Mouse (Mus musculus) heart, postnatal 4 days (tissue): ENCODE measurements around the gene Nrbp1. TPM values are rescaled to one million over a fixed set of nuclear protein-coding genes. Genes with fewer than 3 reads are reported as not detected.

Experiments
- DNase-seq: peaks from one replicate; pipeline ENCODE4 v3.0.0; 2021
- total RNA-seq, 2 experiments: library from RNA; stranded (reverse); gene quantifications; 2 replicates each; pipeline ENCODE4 v1.2.3; 2021

Nrbp1 gene
- total RNA-seq, result 10 to 100 TPM; 88.1 to 90.0 TPM

DNA sequence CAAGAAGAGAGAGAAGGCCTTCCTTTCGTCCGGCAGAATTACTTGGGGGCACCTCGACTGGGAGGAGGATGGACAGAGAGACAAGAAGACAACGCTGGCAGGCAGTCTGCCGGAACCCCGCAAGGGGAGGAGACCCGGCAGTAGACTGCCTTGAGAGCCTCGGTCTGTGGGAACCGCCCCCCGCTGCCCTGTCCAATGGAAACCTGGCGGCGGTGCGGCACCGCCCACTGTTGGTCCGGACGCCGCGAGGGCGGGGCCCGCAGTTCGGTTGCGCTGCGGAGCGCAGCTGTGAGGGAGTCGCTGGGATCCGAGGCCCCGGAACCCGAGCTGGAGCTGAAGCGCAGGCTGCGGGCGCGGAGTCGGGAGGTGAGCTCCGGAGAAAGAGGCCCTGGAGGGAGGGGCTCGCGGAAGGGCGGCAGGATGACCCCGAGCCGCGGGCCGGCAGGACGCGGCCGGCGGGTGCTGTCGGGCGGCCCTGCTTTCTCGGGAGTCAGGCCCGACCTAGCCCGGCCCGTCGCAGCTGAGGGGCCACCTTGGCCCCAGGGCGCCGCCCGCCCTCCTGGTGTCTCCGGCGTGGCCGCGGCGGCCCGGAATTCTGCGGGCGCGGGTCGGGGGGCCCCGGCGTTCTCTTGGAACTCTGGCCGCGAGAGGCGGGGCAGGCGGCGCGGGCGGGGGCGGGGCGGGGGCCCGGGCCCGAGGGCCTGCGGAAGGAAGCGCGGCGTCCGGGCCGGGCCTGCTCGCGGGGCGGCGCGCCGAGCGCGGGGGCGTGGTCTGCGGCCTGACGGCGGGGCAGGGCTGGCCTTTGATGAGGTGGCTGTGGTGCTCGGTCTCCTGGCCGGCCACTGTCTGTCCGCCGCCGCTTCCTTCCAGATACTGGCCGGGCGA is at the start of gene Nrbp1, which contains the start of gene Gm9970:
Gene Nrbp1 (plus strand): TSS at position 228 of the 885 bp plus-strand sequence.
Gene Gm9970 (minus strand): TSS at position 596 of the 885 bp plus-strand sequence.
- DNase-seq, result peak; percentile 97

DNA sequence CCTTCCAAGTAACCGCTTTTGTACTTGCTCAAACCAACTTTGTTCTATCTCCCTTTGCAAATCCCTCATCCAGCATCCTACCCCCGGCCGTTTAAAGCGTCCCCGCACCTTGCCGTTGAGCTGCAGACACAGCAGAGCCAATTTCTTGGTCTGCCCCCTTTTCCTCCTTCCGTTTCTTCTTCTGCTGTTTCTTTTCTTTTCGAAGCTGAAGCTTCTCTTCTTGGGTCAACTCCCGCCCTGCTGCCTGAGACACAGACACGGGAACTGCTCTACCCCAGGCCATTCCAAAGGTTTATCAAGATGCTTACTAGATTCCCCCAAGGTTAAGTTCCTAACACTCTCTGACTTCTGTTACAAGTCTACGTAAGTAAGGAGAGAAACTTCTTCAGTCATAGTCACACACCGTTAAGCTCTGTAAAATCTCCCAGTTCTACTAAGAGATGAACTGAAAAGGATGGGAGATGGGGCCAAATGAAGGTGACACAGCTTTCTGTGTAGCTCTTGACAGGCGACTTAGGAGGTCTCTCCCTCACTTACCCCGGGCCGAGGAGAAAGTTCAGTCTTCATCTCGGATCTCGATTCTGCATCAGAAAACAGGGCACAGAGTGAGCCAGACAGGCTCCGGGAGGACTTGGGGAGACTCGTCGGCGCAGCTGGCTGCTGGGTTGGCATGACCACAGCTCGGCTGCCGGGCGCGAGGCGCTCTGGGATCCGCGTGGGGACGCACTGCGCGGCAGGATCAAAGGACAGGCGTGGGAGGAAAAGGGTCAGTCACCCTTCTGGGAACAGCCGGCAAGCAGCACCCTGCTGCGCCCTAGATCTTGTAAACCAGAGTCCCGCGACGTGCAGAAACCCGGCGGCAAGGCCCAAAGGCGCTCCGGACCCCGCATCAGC is 48.4 kb upstream of the Nrbp1 start:
- DNase-seq, result peak; percentile 82

DNA sequence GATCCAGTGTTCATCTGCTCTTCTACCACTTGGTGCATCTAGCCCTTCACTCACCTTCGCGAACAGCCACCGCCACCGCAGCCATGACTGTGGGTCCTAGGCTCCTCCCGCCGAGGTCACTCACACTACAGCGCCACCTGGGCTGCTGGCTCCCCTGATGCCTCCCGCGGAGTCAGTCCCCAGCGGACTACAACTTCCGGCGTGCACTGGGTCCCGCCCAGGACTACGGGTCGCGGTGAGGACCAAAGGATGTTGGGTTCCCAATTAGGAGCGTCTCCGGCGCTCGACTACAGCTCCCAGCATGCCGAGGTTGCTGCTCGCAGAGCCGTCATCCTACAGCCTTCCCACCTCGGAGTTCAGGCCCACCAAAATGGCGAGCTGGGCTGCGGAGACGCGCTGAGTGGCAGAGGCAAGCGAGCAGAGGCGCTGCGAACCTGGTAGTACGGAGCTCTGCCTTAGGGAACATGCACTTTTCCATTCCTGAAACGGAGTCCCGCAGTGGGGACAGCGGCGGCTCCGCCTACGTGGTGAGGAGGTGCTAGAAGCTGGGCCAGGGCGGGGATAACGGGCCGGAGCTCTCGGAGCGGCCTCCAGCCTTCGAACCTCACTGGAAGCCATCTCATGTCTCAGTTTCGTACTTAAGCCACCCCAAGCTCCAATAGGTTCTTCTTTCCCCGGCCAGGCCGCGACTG is 47.6 kb upstream of the Nrbp1 start, which contains the start of the genes Snx17 and Eif2b4:
Gene Snx17 (plus strand): TSS at position 289 of the 692 bp plus-strand sequence.
Gene Eif2b4 (minus strand): TSS at position 492 of the 692 bp plus-strand sequence.
- DNase-seq, result peak; percentile 99

GRCm38 (mm10) chr5:31193631-31194281 is 46.9 kb upstream of the Nrbp1 start:
- no peak for DNase-seq

GRCm38 (mm10) chr5:31194486-31195485 is 45.9 kb upstream of the Nrbp1 start:
- no peak for DNase-seq

GRCm38 (mm10) chr5:31195671-31196070 is 45.0 kb upstream of the Nrbp1 start:
- DNase-seq, result no peak

GRCm38 (mm10) chr5:31196207-31196606 is 44.5 kb upstream of the Nrbp1 start:
- DNase-seq, result no peak

DNA sequence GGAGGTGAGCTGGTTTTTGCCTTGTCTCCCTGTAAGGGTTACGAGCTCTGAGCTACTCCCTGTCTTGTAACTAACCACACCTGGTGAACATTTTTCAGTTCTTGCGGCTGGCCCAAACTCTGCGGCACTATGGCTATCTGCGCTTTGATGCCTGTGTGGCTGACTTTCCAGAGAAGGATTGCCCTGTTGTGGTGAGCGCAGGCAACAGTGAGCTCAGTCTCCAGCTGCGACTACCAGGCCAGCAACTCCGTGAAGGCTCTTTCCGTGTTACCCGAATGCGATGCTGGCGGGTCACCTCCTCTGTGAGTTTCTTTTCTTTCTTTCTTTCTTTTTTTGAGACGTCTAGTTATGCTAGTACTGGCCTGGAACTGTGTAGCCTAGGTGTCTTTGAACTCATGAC is 43.6 kb upstream of the Nrbp1 start:
- DNase-seq, result no peak

DNA sequence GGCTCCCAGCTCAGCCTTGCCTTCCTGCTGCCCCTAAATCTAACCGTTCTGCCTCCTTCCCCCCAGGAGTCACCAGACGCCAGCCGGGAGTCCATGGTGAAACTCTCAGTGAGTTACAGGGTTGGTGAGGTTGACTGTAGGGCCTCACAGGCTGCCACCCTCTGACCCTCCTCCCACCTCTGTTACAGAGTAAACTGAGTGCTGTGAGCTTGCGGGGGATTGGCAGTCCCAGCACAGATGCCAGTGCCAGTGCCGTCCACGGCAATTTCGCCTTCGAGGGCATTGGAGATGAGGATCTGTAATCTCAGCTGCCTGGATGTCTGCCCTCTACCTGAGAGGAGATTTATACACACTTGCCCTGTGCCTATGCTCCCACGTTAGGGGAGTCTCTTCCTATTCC is 42.5 kb upstream of the Nrbp1 start:
- no peak for DNase-seq

GRCm38 (mm10) chr5:31198616-31199320 is 41.9 kb upstream of the Nrbp1 start:
- no peak for DNase-seq

- no peak for DNase-seq
These were observed 41.3 kb upstream of the Nrbp1 start for GRCm38 (mm10) chr5:31199321-31199892.

DNA sequence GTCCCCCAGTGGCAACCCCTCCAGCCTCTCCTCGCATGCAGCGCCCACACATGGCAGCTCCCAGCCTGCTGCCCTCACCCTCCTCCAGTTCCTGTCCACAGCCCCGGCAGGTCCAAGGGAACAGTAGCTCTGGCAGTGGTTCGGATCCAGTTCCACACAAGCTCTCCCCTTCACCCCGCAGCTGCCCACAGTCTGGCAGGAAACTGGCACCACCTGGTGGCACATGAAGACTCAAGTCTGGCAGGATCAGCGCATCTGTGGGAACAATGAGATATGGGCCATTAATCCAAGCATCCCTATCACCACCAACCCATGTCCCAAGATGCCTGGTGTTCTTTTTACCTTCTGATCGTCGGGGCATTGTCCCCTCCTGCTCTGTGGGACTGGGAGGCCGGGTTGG is 40.8 kb upstream of the Nrbp1 start:
- DNase-seq, result no peak

DNA sequence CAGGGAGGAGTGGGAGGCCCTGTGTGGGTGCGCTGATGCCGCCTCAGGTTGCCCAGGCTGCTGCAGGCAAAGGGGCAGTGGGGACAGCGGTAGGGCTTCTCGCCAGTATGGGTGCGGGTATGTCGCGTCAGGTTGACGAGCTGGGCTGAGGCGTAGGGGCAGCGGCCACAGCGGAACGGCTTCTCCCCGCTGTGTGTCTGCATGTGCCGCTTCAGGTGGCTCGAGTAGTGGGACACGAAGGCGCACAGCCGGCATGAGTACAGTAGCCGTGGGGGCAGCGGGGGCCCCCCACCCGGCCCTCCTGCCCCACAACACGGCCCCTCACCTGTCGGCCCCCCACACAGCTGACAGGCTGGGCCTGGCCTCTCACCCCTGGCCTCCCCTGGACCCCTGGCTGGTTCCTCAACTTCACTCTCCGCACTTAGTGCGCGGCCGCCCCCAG is 40.3 kb upstream of the Nrbp1 start:
- DNase-seq, result no peak

GRCm38 (mm10) chr5:31201042-31201741 is 39.5 kb upstream of the Nrbp1 start:
- DNase-seq, result no peak

GRCm38 (mm10) chr5:31201742-31202590 is 38.7 kb upstream of the Nrbp1 start, which contains the start of gene Zfp513:
Zfp513 (minus strand) TSS chr5:31202303.
- peak; percentile 95 for DNase-seq

GRCm38 (mm10) chr5:31202933-31203332 is 37.7 kb upstream of the Nrbp1 start:
- DNase-seq, result no peak

GRCm38 (mm10) chr5:31203866-31204265 is 36.8 kb upstream of the Nrbp1 start:
- no peak for DNase-seq

- no peak for DNase-seq
These were observed 36.2 kb upstream of the Nrbp1 start for GRCm38 (mm10) chr5:31204421-31204820.
